Mouse (Mus musculus) MEL (cell line): Measurements from ENCODE around the gene Zdhhc25. TPM values are rescaled to one million over a fixed set of nuclear protein-coding genes. Genes with fewer than 3 reads are reported as not detected.

Source experiments
- DNase-seq: peaks from one replicate; pipeline ENCODE4 v3.0.0; 2011; ENCODE audit warnings: low read depth, low spot score
- H3K27ac ChIP-seq: 2 replicates; pipeline ENCODE4 v1.5.1; 2012; ENCODE audit warnings: low read depth, mild to moderate bottlenecking, control low read depth, low read length, moderate library complexity; ENCODE audit not compliant: control insufficient read depth
- H3K27me3 ChIP-seq, 2 experiments: fragments of 150-350 bp in 1 of 2; sonication (generic) in 1 of 2; 2 replicates each; pipeline ENCODE4 v1.6.1; 2012; ENCODE audit warnings: low read length in 2 of 2, mild to moderate bottlenecking in 2 of 2, improper control_type of control experiment in 1 of 2, moderate library complexity in 1 of 2; ENCODE audit not compliant: insufficient read depth in 2 of 2, control insufficient read depth in 1 of 2
- H3K36me3 ChIP-seq, 2 experiments: 2 replicates each; pipeline ENCODE4 v1.6.1; 2012 to 2014; ENCODE audit warnings: low read length in 2 of 2, improper control_type of control experiment in 1 of 2, inconsistent platforms in 1 of 2, mild to moderate bottlenecking in 1 of 2; ENCODE audit not compliant: insufficient read depth in 2 of 2, control insufficient read depth in 1 of 2
- H3K4me1 ChIP-seq, 2 experiments: fragments of 150-350 bp in 1 of 2; sonication (generic) in 1 of 2; 2 replicates each; pipeline ENCODE4 v1.6.1; 2012; ENCODE audit warnings: low read length in 2 of 2, improper control_type of control experiment in 1 of 2, mild to moderate bottlenecking in 1 of 2; ENCODE audit not compliant: insufficient read depth in 2 of 2, control insufficient read depth in 1 of 2
- H3K4me3 ChIP-seq, 2 experiments: fragments of 150-350 bp in 1 of 2; sonication (generic) in 1 of 2; 2 replicates each; pipeline ENCODE4 v1.5.1; 2012; ENCODE audit warnings: low read depth in 2 of 2, low read length in 2 of 2, mild to moderate bottlenecking in 2 of 2, moderate library complexity in 2 of 2, control low read depth in 1 of 2, improper control_type of control experiment in 1 of 2; ENCODE audit not compliant: control insufficient read depth in 1 of 2, insufficient read depth in 1 of 2
- H3K79me2 ChIP-seq: 2 replicates; pipeline ENCODE4 v1.6.1; 2012; ENCODE audit warnings: mild to moderate bottlenecking, low read length, moderate library complexity; ENCODE audit not compliant: control insufficient read depth, poor library complexity, insufficient read depth
- H3K9ac ChIP-seq: 2 replicates; pipeline ENCODE4 v1.6.1; 2012; ENCODE audit warnings: low read depth, mild to moderate bottlenecking, control low read depth, low read length, moderate library complexity; ENCODE audit not compliant: control insufficient read depth, poor library complexity, severe bottlenecking
- H3K9me3 ChIP-seq: fragments of 150-350 bp; sonication (generic); replicated peaks from 2 replicates; pipeline ENCODE4 v1.6.1; 2012; ENCODE audit warnings: mild to moderate bottlenecking, low read length, improper control_type of control experiment, moderate library complexity; ENCODE audit not compliant: insufficient read depth
- BHLHE40 ChIP-seq: IDR thresholded peaks from 2 replicates; pipeline ENCODE4 v1.6.1; 2012; ENCODE audit warnings: low read depth, mild to moderate bottlenecking, inconsistent platforms, low read length, improper control_type of control experiment, borderline replicate concordance
- E2F4 ChIP-seq: IDR thresholded peaks from 2 replicates; pipeline ENCODE4 v1.6.1; 2011; ENCODE audit warnings: low read depth, low read length, improper control_type of control experiment, borderline replicate concordance
- ELF1 ChIP-seq: IDR thresholded peaks from 2 replicates; pipeline ENCODE4 v1.6.1; 2014; ENCODE audit warnings: low read depth, mild to moderate bottlenecking, inconsistent platforms, low read length, improper control_type of control experiment, moderate library complexity
- EP300 ChIP-seq, 2 experiments: IDR thresholded peaks; 2 replicates each; pipeline ENCODE4 v1.6.1; 2011; ENCODE audit warnings: improper control_type of control experiment in 2 of 2, low read length in 2 of 2, low read depth in 1 of 2, mild to moderate bottlenecking in 1 of 2
- GABPA ChIP-seq: IDR thresholded peaks from 2 replicates; pipeline ENCODE4 v1.6.1; 2012; ENCODE audit warnings: low read depth, mild to moderate bottlenecking, inconsistent platforms, low read length, improper control_type of control experiment, moderate library complexity
- GATA1 ChIP-seq: IDR thresholded peaks from 2 replicates; pipeline ENCODE4 v1.6.1; 2011; ENCODE audit warnings: low read depth, low read length, improper control_type of control experiment
- KAT2A ChIP-seq: conservative IDR thresholded peaks from 2 replicates; pipeline ENCODE4 v1.6.1; 2012; ENCODE audit warnings: low read depth, low read length, improper control_type of control experiment, inconsistent platforms
- MAFK ChIP-seq: IDR thresholded peaks from 2 replicates; pipeline ENCODE4 v1.6.1; 2011; ENCODE audit warnings: low read depth, mild to moderate bottlenecking, low read length, improper control_type of control experiment, borderline replicate concordance
- MAZ ChIP-seq: IDR thresholded peaks from 2 replicates; pipeline ENCODE4 v1.6.1; 2012; ENCODE audit warnings: low read depth, mild to moderate bottlenecking, inconsistent platforms, low read length, improper control_type of control experiment
- MEF2A ChIP-seq: IDR thresholded peaks from 2 replicates; pipeline ENCODE4 v1.6.1; 2014; ENCODE audit warnings: low read depth, mild to moderate bottlenecking, inconsistent platforms, low read length, improper control_type of control experiment; ENCODE audit not compliant: poor library complexity, insufficient replicate concordance, severe bottlenecking; ENCODE audit errors: extremely low read depth
- MYB ChIP-seq: IDR thresholded peaks from 2 replicates; pipeline ENCODE4 v1.6.1; 2011; ENCODE audit warnings: mild to moderate bottlenecking, low read depth, low read length, improper control_type of control experiment
- MYC ChIP-seq: IDR thresholded peaks from 2 replicates; pipeline ENCODE4 v1.6.1; 2011; ENCODE audit warnings: low read depth, mild to moderate bottlenecking, low read length, improper control_type of control experiment, moderate library complexity
- NRF1 ChIP-seq: IDR thresholded peaks from 2 replicates; pipeline ENCODE4 v1.6.1; 2014; ENCODE audit warnings: low read depth, mild to moderate bottlenecking, inconsistent platforms, low read length, improper control_type of control experiment, moderate library complexity; ENCODE audit not compliant: poor library complexity, insufficient read depth, severe bottlenecking
- POLR2AphosphoS5 ChIP-seq: IDR thresholded peaks from 2 replicates; pipeline ENCODE4 v1.6.1; 2012; ENCODE audit warnings: low read depth, borderline replicate concordance, mild to moderate bottlenecking, inconsistent platforms, low read length, moderate library complexity, mixed read lengths
- RAD21 ChIP-seq: IDR thresholded peaks from 2 replicates; pipeline ENCODE4 v1.6.1; 2011; ENCODE audit warnings: mild to moderate bottlenecking, low read depth, low read length, improper control_type of control experiment
- RCOR1 ChIP-seq: IDR thresholded peaks from 2 replicates; pipeline ENCODE4 v1.6.1; 2012; ENCODE audit warnings: low read depth, mild to moderate bottlenecking, inconsistent platforms, low read length, improper control_type of control experiment
- SIN3A ChIP-seq: IDR thresholded peaks from 2 replicates; pipeline ENCODE4 v1.6.1; 2012; ENCODE audit warnings: low read length, improper control_type of control experiment, inconsistent platforms
- SMC3 ChIP-seq: IDR thresholded peaks from 2 replicates; pipeline ENCODE4 v1.6.1; 2011; ENCODE audit warnings: low read depth, low read length, improper control_type of control experiment
- TAL1 ChIP-seq: IDR thresholded peaks from 2 replicates; pipeline ENCODE4 v1.6.1; 2012; ENCODE audit warnings: mild to moderate bottlenecking, inconsistent platforms, low read length, moderate library complexity, mixed read lengths
- TBP ChIP-seq: IDR thresholded peaks from 2 replicates; pipeline ENCODE4 v1.8.0; 2011; ENCODE audit warnings: low read depth, low read length, improper control_type of control experiment
- UBTF ChIP-seq: IDR thresholded peaks from 2 replicates; pipeline ENCODE4 v1.6.1; 2012; ENCODE audit warnings: low read depth, mild to moderate bottlenecking, inconsistent platforms, low read length, improper control_type of control experiment, moderate library complexity, borderline replicate concordance; ENCODE audit not compliant: insufficient read depth
- USF1 ChIP-seq: IDR thresholded peaks from 2 replicates; pipeline ENCODE4 v1.6.1; 2014; ENCODE audit warnings: low read depth, mild to moderate bottlenecking, inconsistent platforms, low read length, improper control_type of control experiment, moderate library complexity
- ZC3H11A ChIP-seq: IDR thresholded peaks from 2 replicates; pipeline ENCODE4 v1.6.1; 2012; ENCODE audit warnings: low read depth, mild to moderate bottlenecking, inconsistent platforms, low read length, improper control_type of control experiment
- polyA plus RNA-seq, 2 experiments: library from polyadenylated mRNA; stranded (reverse) in 1 of 2; unstranded in 1 of 2; fragments of >175 nt in 1 of 2; fragments of >200 nt in 1 of 2; gene quantifications; 2 replicates each; pipeline versions ENCODE4 v1.2.1 to v1.2.4; 2012; ENCODE audit warnings: low replicate concordance in 2 of 2, low read depth in 1 of 2; ENCODE audit not compliant: insufficient read length in 2 of 2, insufficient read depth in 1 of 2, missing spikeins in 1 of 2
- total RNA-seq: library from RNA; depleted of rRNA; stranded (reverse); fragments of 300-350 nt; gene quantifications from 2 replicates; pipeline ENCODE4 v1.2.3, GENCODE M21; 2012

The Zdhhc25 gene
- total and polyA plus RNA-seq, 3 experiments: not detected

DNA sequence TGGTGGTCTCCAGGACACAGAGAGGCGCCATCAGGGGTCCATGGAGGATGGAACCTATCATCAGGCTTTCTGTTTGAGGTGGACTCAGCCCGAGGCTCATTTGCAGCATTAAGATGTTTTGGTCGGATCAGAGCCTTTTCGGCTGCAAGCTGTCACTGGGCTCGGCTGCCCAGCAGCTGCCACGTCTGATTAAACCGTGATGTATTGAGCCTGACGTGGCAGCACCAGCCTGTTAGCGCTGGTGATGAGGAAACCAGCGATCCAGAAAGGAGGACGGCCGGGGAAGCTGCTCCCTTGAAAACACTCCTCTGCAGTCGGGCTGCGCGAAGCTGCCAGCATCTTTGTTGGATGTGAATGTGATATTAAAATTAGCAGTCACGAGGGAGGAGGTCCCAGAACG is 29.4 kb upstream of the Zdhhc25 start (continued):
- TF ChIP-seq RCOR1 (no peak), EP300 (IDR thresholded peaks at IDR 0.05; ENCODE audit: low read depth in 1 of 2, low read length in 2 of 2) (no peak), BHLHE40 (no peak), SMC3 (no peak), TBP (no peak), MEF2A (no peak)

DNA sequence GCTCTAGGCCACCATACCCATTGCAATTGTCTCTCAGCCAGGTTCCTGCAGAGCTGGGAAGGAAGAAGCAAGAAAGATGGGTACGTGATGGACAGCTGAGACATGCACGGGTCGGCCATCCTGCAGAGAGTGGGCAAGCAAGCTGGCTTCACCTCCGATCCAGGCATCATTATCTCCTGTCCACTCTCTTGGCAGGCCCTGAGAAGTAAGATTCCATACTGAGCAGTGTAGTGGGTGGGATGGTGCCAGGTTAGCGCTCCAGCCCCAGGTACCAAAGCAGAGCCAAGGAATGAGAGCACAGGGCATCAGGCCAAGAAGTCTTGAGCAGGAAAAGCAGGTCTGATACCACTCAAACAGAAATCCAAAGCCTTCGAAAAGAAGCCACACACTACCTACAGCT is 20.6 kb upstream of the Zdhhc25 start:
- no peak overlapping the region for H3K27ac ChIP-seq
- H3K9me3 ChIP-seq: no peaks in the 10 kb centered on the region
- H3K79me2 ChIP-seq: no peaks in the 10 kb centered on the region
- H3K9ac ChIP-seq: no peak overlapping the region
- no peaks in the 10 kb centered on the region for H3K27me3 ChIP-seq
- no peaks in the 10 kb centered on the region for H3K36me3 ChIP-seq
- no peak overlapping the region for H3K4me3 ChIP-seq
- no peak for DNase-seq
- no peak for TF ChIP-seq SMC3
- TF ChIP-seq NRF1: no peak
- TF ChIP-seq RCOR1: no peak
- no peak for TF ChIP-seq MYC
- TF ChIP-seq MAFK: no peak
- TF ChIP-seq ELF1: no peak
- no peak for TF ChIP-seq SIN3A
- no peak for TF ChIP-seq POLR2AphosphoS5
- TF ChIP-seq GATA1: no peak
- TF ChIP-seq TBP: no peak
- no peak for TF ChIP-seq GABPA
- no peak for TF ChIP-seq MYB
- no peak for TF ChIP-seq TAL1
- no peak for TF ChIP-seq RAD21
- no peaks in the 10 kb centered on the region for H3K4me1 ChIP-seq

DNA sequence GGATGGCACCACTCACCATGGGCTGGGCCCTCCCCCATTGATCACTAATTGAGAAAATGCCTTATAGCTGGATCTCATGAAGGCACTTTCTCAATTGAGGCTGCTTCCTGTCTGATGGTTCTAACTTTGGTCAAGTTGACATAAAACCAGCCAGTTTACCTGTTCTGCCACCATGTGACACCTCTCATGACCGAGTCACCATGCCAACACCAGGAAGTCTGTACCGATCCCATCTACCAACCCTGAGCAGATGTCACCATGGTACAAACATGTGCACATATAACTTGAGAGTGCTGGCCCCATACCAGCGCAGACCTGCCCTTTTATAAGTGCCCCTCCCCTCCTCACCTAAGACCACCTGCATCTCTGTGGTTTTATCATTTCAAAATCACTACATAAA is 2.4 kb downstream of the Zdhhc25 start:
- Histone ChIP-seq H3K79me2 (no peaks in the 10 kb centered on the region), H3K4me1 (no peaks in the 10 kb centered on the region), H3K9ac (no peak overlapping the region), H3K4me3 (no peak overlapping the region), H3K36me3 (no peaks in the 10 kb centered on the region), H3K27ac (no peak overlapping the region)
- TF ChIP-seq ELF1 (no peak), EP300 (IDR thresholded peaks at IDR 0.05; ENCODE audit: low read depth in 1 of 2, low read length in 2 of 2) (no peak), MAZ (no peak), ZC3H11A (no peak), E2F4 (no peak), POLR2AphosphoS5 (no peak), MYB (no peak), BHLHE40 (no peak), SIN3A (no peak), UBTF (no peak), RAD21 (no peak), USF1 (no peak), KAT2A (no peak)
- TF ChIP-seq, all 39 proteins: peak for 0
- no peak for DNase-seq
- Histone ChIP-seq H3K9me3 (no peaks in the 10 kb centered on the region), H3K27me3 (no peaks in the 10 kb centered on the region)
